9 mouse cellular contexts compared by ENCODE assay signal in genomic region chr8:11405722-11406481, GRCm38 (mm10).
A peak's percentile ranks its signal among the peaks of the same experiment; 100 is the strongest.
DNase-seq lines count a peak whose midpoint lies in the region; ATAC-seq and TF ChIP-seq lines count a peak whose summit lies in the region.
"Had no signal": no experiment of that assay in that cellular context is flagged by ENCODE, and none has a peak within 500 bp of the region (broad histone marks: within the 10 kb centered on the region; RNA-seq: fewer than 3 reads in every experiment).

No protein-coding gene starts in this region.

- H3K27ac ChIP-seq in gastrocnemius, adult 2 months = peak overlapping the region; percentile 73
- peak overlapping the region; percentile 42 for H3K27ac ChIP-seq in hindbrain, embryonic 15.5 days (replicated peaks)
- peak overlapping the region; percentile 65 for H3K27ac ChIP-seq in midbrain, embryonic 15.5 days
- H3K27ac ChIP-seq: liver, embryonic 14.5 days had no signal

- H3K9me3 ChIP-seq in hindbrain, embryonic 15.5 days = no peaks in the 10 kb centered on the region
- H3K9me3 ChIP-seq in midbrain, embryonic 15.5 days = no peaks in the 10 kb centered on the region

- peak; percentile 86 for ATAC-seq in hindbrain, embryonic 15.5 days (ENCODE audit: low FRiP score, low read depth)
- ATAC-seq in midbrain, embryonic 15.5 days (replicated peaks) = peak; percentile 87

- no peak overlapping the region for H3K4me3 ChIP-seq in gastrocnemius, adult 2 months
- H3K4me3 ChIP-seq in hindbrain, embryonic 15.5 days = no peak overlapping the region
- no peak overlapping the region for H3K4me3 ChIP-seq in midbrain, embryonic 15.5 days

- 44% methylated on average over 13 of the region's 13 CpGs for WGBS in hindbrain, embryonic 15.5 days
- WGBS in midbrain, embryonic 15.5 days = 42% methylated on average over 13 of the region's 13 CpGs

- H3K9ac ChIP-seq in hindbrain, embryonic 15.5 days = no peak overlapping the region
- no peak overlapping the region for H3K9ac ChIP-seq in midbrain, embryonic 15.5 days
- H3K9ac ChIP-seq: liver, embryonic 14.5 days had no signal

- intact Hi-C loops in gastrocnemius, adult 2 months (cut with DNase I) = no loop called here
- intact Hi-C loops in left cerebral cortex, postnatal 14 days (cut with DNase I) = no loop called here

- no peaks in the 10 kb centered on the region for H3K27me3 ChIP-seq in hindbrain, embryonic 15.5 days
- no peaks in the 10 kb centered on the region for H3K27me3 ChIP-seq in midbrain, embryonic 15.5 days (replicated peaks)

- DNase-seq in cerebellum, adult 11-12 months = peak; percentile 19
- no peak for DNase-seq in cerebellum, adult 9-10 months
- peak; percentile 55 for DNase-seq in brain, adult 2 months (ENCODE audit: low read depth, low spot score)
- peak; percentile 85 for DNase-seq in gastrocnemius, adult 2 months
- peak; percentile 59 to 70 for DNase-seq in left cerebral cortex, postnatal 14 days (ENCODE audit: low spot score in 2 of 2)
- DNase-seq in thymus, adult 18-20 months = no peak

- no peaks in the 10 kb centered on the region for H3K36me3 ChIP-seq in hindbrain, embryonic 15.5 days
- H3K36me3 ChIP-seq in midbrain, embryonic 15.5 days (replicated peaks) = no peaks in the 10 kb centered on the region

- H3K4me2 ChIP-seq in hindbrain, embryonic 15.5 days = no peak overlapping the region
- H3K4me2 ChIP-seq in midbrain, embryonic 15.5 days = no peak overlapping the region

- peaks cover 16% of the 10 kb centered on the region for H3K4me1 ChIP-seq in hindbrain, embryonic 15.5 days (replicated peaks)
- H3K4me1 ChIP-seq in midbrain, embryonic 15.5 days = peaks cover 16% of the 10 kb centered on the region

- TF ChIP-seq CTCF in gastrocnemius, adult 2 months (IDR thresholded peaks at IDR 0.05) = peak; percentile 30

Comparison
In these comparisons a context has a peak if more than half of its experiments do, and no peak if none do; other contexts are left out.
1. DNase-seq: peak in cerebellum, adult 11-12 months (single experiment), brain, adult 2 months (single experiment), gastrocnemius, adult 2 months (single experiment) and left cerebral cortex, postnatal 14 days (2 of 2); none in cerebellum, adult 9-10 months (single experiment) and thymus, adult 18-20 months (0 of 2).
2. Peak in every context shown above with its lines, with median percentiles within 50 percentile points of each other: H3K27ac ChIP-seq.